Mouse (Mus musculus) splenic B cell, adult 2 months (primary cell): ENCODE measurements around the gene Crcp.

Experiments
- DNase-seq: peaks from one replicate; pipeline ENCODE4 v3.0.0-alpha.2; 2011; ENCODE audit warnings: low read depth, low spot score
- H3K27me3 ChIP-seq: 2 replicates; pipeline ENCODE4 v1.6.1; 2012; ENCODE audit warnings: mild to moderate bottlenecking, low read length, moderate library complexity, mixed read lengths; ENCODE audit not compliant: control insufficient read depth, poor library complexity, insufficient read depth, severe bottlenecking
- H3K36me3 ChIP-seq: 2 replicates; pipeline ENCODE4 v1.6.1; 2012; ENCODE audit warnings: mild to moderate bottlenecking, low read length, moderate library complexity, mixed read lengths; ENCODE audit not compliant: control insufficient read depth, poor library complexity, insufficient read depth, severe bottlenecking

Gene Crcp

GRCm38 (mm10) chr5:130029142-130029897 is at the start of gene Crcp, which contains the start of gene Asl:
Crcp (plus strand) TSS chr5:130029290.
Asl (minus strand) TSS chr5:130029247.
- no peaks in the 10 kb centered on the region for H3K27me3 ChIP-seq

GRCm38 (mm10) chr5:129980216-129980615 is 48.9 kb upstream of the Crcp start:
- no peaks in the 10 kb centered on the region for H3K36me3 ChIP-seq
- no peak for DNase-seq

More at GRCm38 (mm10) chr5:130029142-130029897, at the start of gene Crcp, which contains the start of gene Asl:
- no peaks in the 10 kb centered on the region; the same call in 1 of the 2 replicates for H3K36me3 ChIP-seq
- peak; percentile 82 for DNase-seq

GRCm38 (mm10) chr5:129989376-129989775 is 39.7 kb upstream of the Crcp start:
- H3K27me3 ChIP-seq = no peaks in the 10 kb centered on the region
- peaks cover 2% of the 10 kb centered on the region; the same call in 1 of the 2 replicates for H3K36me3 ChIP-seq
- no peak for DNase-seq

More at GRCm38 (mm10) chr5:129980216-129980615, 48.9 kb upstream of the Crcp start:
- H3K27me3 ChIP-seq = no peaks in the 10 kb centered on the region

GRCm38 (mm10) chr5:129991898-129992297 is 37.2 kb upstream of the Crcp start:
- no peak for DNase-seq
- peaks cover 2% of the 10 kb centered on the region; the same call in 1 of the 2 replicates for H3K36me3 ChIP-seq
- no peaks in the 10 kb centered on the region for H3K27me3 ChIP-seq

GRCm38 (mm10) chr5:129993374-129993773 is 35.7 kb upstream of the Crcp start:
- Histone ChIP-seq H3K36me3 (peaks cover 5% of the 10 kb centered on the region), H3K27me3 (no peaks in the 10 kb centered on the region)
- no peak for DNase-seq

GRCm38 (mm10) chr5:129994989-129995388 is 34.1 kb upstream of the Crcp start:
- H3K36me3 ChIP-seq = peaks cover 5% of the 10 kb centered on the region

GRCm38 (mm10) chr5:129997700-129998099 is 31.4 kb upstream of the Crcp start:
- no peak for DNase-seq
- Histone ChIP-seq H3K27me3 (no peaks in the 10 kb centered on the region), H3K36me3 (peaks cover 5% of the 10 kb centered on the region)

More at GRCm38 (mm10) chr5:129994989-129995388, 34.1 kb upstream of the Crcp start:
- DNase-seq = no peak
- no peaks in the 10 kb centered on the region for H3K27me3 ChIP-seq

GRCm38 (mm10) chr5:129999097-129999496 is 30.0 kb upstream of the Crcp start:
- Histone ChIP-seq H3K27me3 (no peaks in the 10 kb centered on the region), H3K36me3 (peaks cover 5% of the 10 kb centered on the region)
- peak; percentile 86 for DNase-seq

GRCm38 (mm10) chr5:130000735-130001134 is 28.4 kb upstream of the Crcp start:
- no peak for DNase-seq
- Histone ChIP-seq H3K27me3 (no peaks in the 10 kb centered on the region), H3K36me3 (peaks cover 5% of the 10 kb centered on the region)

- H3K36me3 ChIP-seq = peaks cover 5% of the 10 kb centered on the region
- H3K27me3 ChIP-seq = no peaks in the 10 kb centered on the region
- DNase-seq = peak; percentile 60
Observed at GRCm38 (mm10) chr5:130001356-130001987, 27.6 kb upstream of the Crcp start.

GRCm38 (mm10) chr5:130002301-130003146 is 26.6 kb upstream of the Crcp start, which contains the start of gene Gusb:
Gusb (minus strand) TSS chr5:130003049.
- no peaks in the 10 kb centered on the region for H3K27me3 ChIP-seq
- peak; percentile 84 for DNase-seq
- H3K36me3 ChIP-seq = peaks cover 2% of the 10 kb centered on the region

GRCm38 (mm10) chr5:130003229-130003628 is 25.9 kb upstream of the Crcp start:
- H3K27me3 ChIP-seq = no peaks in the 10 kb centered on the region
- H3K36me3 ChIP-seq = peaks cover 1% of the 10 kb centered on the region
- DNase-seq = no peak

- Histone ChIP-seq H3K27me3 (no peaks in the 10 kb centered on the region), H3K36me3 (peaks cover 1% of the 10 kb centered on the region; the same call in 1 of the 2 replicates)
- peak; percentile 62 for DNase-seq
Observed at GRCm38 (mm10) chr5:130007344-130007743, 21.7 kb upstream of the Crcp start.

- Histone ChIP-seq H3K36me3 (peaks cover 1% of the 10 kb centered on the region; the same call in 1 of the 2 replicates), H3K27me3 (no peaks in the 10 kb centered on the region)
- DNase-seq = no peak
Observed at GRCm38 (mm10) chr5:130008034-130008590, 21.0 kb upstream of the Crcp start.
